Mouse (Mus musculus) kidney, adult 2 months (tissue): ENCODE results near the gene Wbp1. TPM values are rescaled to one million over a fixed set of nuclear protein-coding genes. Genes with fewer than 3 reads are reported as not detected.

ENCODE experiments used
- DNase-seq: peaks from one replicate; pipeline ENCODE4 v3.0.0; 2021
- H3K27ac ChIP-seq: fragments of 200-500 bp; 2 replicates; pipeline ENCODE4 v1.5.1; 2012; ENCODE audit warnings: low read depth, low read length, control low read depth, inconsistent platforms; ENCODE audit not compliant: insufficient read depth
- H3K27me3 ChIP-seq: fragments of 200-500 bp; replicated peaks from 2 replicates; pipeline ENCODE4 v1.6.1; 2012; ENCODE audit warnings: mild to moderate bottlenecking, moderate library complexity, low read length, inconsistent platforms; ENCODE audit not compliant: control insufficient read depth, insufficient read depth
- H3K36me3 ChIP-seq: fragments of 200-500 bp; 2 replicates; pipeline ENCODE4 v1.6.1; 2012; ENCODE audit warnings: mild to moderate bottlenecking, moderate library complexity, low read length, inconsistent platforms; ENCODE audit not compliant: control insufficient read depth, insufficient read depth
- H3K4me1 ChIP-seq: fragments of 200-500 bp; 2 replicates; pipeline ENCODE4 v1.6.1; 2011; ENCODE audit warnings: low read length; ENCODE audit not compliant: control insufficient read depth, insufficient read depth
- H3K4me3 ChIP-seq: fragments of 200-500 bp; 2 replicates; pipeline ENCODE4 v1.5.1; 2011; ENCODE audit warnings: mild to moderate bottlenecking, low read depth, low read length, control low read depth; ENCODE audit not compliant: insufficient read depth
- CTCF ChIP-seq: fragments of 200-500 bp; conservative IDR thresholded peaks from 2 replicates; pipeline ENCODE4 v1.5.1; 2011; ENCODE audit warnings: low read depth, mild to moderate bottlenecking, control low read depth, low read length, moderate library complexity, mixed read lengths; ENCODE audit not compliant: insufficient read depth, insufficient read length
- POLR2A ChIP-seq: fragments of 200-500 bp; IDR thresholded peaks from one replicate; pipeline ENCODE4 v1.6.1; 2011; ENCODE audit warnings: low read depth, low read length, control low read depth
- WGBS: fragments of 180-500 bp; shearing (Covaris S2); methylation state at CpG from one replicate; pipeline ENCODE4 v1.1.7; 2018; 5-methylcytosine and 5-hydroxymethylcytosine counted together
- polyA plus RNA-seq: library from polyadenylated mRNA; depleted of rRNA; stranded (reverse); fragments of >200 nt; gene quantifications from 2 replicates; pipeline ENCODE4 v1.2.3, GENCODE M21; 2012

Wbp1 gene
- polyA plus RNA-seq, 1 experiment: 203 TPM

DNA sequence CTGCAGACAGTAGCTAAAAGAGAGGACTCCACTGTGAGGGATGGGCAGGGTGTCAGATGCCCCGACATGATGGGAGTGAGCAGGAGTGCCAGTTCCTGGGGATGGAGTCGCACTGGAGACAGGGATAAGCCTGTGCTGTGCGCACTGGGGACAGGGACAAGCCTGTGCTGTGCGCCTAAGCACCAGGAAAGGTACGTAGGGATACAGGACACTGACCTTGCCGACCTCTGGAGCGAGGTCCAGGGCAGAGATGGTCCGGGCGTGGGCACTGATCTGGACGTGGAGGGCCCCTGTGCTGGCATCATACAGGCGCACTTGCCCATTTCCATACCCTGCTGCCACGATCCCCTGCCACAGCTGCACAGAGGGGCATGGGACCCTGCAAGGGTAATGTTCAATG lies 31.7 kb upstream of the Wbp1 start:
- 79% methylated on average over 12 of the region's 12 CpGs for WGBS

DNA sequence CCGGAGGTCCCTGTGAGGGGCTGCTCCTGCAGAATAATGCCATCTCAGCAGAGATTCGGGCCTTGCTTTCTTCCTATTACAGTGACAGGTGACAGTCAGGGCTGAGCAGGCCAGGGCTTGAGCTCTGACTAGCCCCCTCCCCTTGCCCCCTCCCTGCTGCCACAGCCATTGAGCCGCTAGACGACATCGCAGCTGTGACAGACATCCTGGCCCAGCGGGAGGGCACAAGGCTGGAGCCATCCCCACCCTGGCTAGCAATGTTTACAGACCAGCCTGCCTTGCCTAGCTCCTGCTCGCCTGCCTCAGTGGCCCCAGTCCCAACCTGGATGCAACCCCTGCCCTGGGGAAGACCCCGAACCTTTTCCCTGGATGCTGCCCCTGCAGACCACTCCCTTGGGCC lies 30.4 kb upstream of the Wbp1 start:
- H3K36me3 ChIP-seq: no peaks in the 10 kb centered on the region
- TF ChIP-seq CTCF (no peak), POLR2A (no peak)

More for the DNA sequence above, 31.7 kb upstream of the Wbp1 start:
- no peak for TF ChIP-seq POLR2A
- TF ChIP-seq CTCF: no peak
- H3K4me3 ChIP-seq: no peak overlapping the region
- H3K27me3 ChIP-seq: no peaks in the 10 kb centered on the region
- H3K36me3 ChIP-seq: no peaks in the 10 kb centered on the region
- no peaks in the 10 kb centered on the region for H3K4me1 ChIP-seq
- no peak for DNase-seq
- H3K27ac ChIP-seq: no peak overlapping the region

DNA sequence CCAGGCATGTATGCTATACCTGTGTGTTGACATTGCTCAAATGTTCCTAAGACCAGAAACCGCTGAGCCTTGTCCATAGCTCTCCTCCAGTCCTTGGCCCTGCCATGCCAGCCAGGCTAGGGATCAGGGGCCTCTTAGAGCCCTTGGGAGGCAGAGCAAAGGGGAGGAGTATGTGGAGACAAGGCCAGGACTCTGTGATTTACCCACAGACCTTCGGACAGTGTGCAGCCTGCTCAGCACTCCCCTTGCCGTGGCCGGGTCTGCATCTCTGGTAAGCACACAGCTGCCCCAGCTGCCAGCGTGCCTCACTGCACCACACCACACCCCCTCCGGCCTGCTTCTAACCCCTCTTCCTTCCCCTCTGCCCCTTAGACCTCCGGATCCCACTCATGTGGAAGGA lies 25.9 kb upstream of the Wbp1 start:
- H3K27me3 ChIP-seq: no peaks in the 10 kb centered on the region
- WGBS: 54% methylated on average over 7 of the region's 7 CpGs
- no peaks in the 10 kb centered on the region for H3K36me3 ChIP-seq
- TF ChIP-seq POLR2A (no peak), CTCF (no peak)
- no peak overlapping the region for H3K4me3 ChIP-seq
- no peak for DNase-seq
- H3K4me1 ChIP-seq: no peaks in the 10 kb centered on the region
- H3K27ac ChIP-seq: no peak overlapping the region

More for the DNA sequence above, 30.4 kb upstream of the Wbp1 start:
- Histone ChIP-seq H3K4me1 (no peaks in the 10 kb centered on the region), H3K27me3 (no peaks in the 10 kb centered on the region), H3K27ac (no peak overlapping the region), H3K4me3 (no peak overlapping the region)
- WGBS: 65% methylated on average over 8 of the region's 8 CpGs
- DNase-seq: no peak

DNA sequence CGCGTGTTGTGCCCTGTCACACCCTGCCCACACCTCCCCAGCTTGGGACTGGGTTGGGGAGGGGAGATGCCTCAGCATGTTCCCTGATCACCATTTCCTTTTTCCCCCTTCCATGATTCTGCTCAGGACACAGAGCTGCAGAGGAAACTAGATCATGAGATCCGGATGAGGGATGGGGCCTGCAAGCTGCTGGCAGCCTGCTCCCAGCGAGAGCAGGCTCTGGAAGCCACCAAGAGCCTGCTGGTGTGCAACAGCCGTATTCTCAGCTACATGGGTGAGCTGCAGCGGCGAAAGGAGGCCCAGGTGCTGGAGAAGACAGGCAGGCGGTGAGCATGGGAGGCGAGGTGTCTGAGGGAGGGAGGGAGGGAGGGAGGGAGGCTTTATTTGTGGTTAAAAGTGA lies 24.4 kb upstream of the Wbp1 start:
- H3K4me1 ChIP-seq: no peaks in the 10 kb centered on the region
- no peak for DNase-seq
- no peak for TF ChIP-seq CTCF
- TF ChIP-seq POLR2A: no peak
- 70% methylated on average over 9 of the region's 9 CpGs for WGBS
- H3K27ac ChIP-seq: no peak overlapping the region
- H3K4me3 ChIP-seq: no peak overlapping the region
- no peaks in the 10 kb centered on the region for H3K27me3 ChIP-seq
- H3K36me3 ChIP-seq: no peaks in the 10 kb centered on the region

DNA sequence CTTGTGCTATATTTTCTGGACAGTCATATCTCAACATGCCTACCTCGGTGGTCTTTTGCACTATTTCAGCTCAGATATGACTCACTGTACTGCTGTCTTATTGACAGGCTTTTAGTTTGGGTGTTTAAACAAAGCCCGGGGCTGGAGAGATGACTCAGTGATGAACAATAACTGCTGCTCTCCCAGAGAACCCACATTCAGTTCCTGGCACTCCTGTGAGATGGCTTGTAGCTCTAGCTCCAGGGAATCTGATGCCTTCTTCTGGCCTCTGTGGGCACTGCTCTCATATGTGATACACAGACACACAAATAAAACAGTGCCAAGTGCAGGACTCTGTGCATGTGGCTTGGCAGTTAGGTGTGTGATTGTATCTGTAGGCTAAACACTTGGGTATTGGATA lies 23.9 kb upstream of the Wbp1 start:
- no peak for DNase-seq
- H3K27me3 ChIP-seq: no peaks in the 10 kb centered on the region
- no peak overlapping the region for H3K27ac ChIP-seq
- no peak for TF ChIP-seq POLR2A
- no peak for TF ChIP-seq CTCF
- 67% methylated on average over 2 of the region's 2 CpGs for WGBS
- H3K4me1 ChIP-seq: no peaks in the 10 kb centered on the region
- no peak overlapping the region for H3K4me3 ChIP-seq
- no peaks in the 10 kb centered on the region for H3K36me3 ChIP-seq

DNA sequence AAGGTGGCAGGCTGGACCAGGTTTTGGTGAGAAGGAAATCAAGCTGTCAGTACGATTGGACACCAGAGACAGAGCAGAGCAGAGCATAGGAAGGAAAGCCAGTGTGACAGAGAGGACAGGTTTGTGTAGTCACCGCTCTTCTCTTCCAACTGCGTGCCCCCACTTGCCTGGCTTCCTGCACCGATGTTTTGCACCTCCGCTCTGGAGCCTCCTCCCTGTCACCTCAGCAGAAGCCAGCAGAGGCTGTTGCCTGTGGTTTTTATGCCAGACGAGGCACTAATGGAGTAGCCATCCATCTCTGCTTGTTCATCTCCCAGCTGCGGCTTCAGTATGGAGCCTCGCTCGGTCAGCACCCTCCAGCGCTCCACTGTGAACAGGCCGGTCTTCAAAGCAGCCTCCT lies 21.5 kb upstream of the Wbp1 start:
- Histone ChIP-seq H3K27me3 (no peaks in the 10 kb centered on the region), H3K27ac (no peak overlapping the region), H3K36me3 (no peaks in the 10 kb centered on the region), H3K4me1 (peaks cover 1% of the 10 kb centered on the region; the same call in 1 of the 2 replicates), H3K4me3 (no peak overlapping the region)
- no peak for DNase-seq
- TF ChIP-seq CTCF (no peak), POLR2A (no peak)
- 80% methylated on average over 11 of the region's 11 CpGs for WGBS

DNA sequence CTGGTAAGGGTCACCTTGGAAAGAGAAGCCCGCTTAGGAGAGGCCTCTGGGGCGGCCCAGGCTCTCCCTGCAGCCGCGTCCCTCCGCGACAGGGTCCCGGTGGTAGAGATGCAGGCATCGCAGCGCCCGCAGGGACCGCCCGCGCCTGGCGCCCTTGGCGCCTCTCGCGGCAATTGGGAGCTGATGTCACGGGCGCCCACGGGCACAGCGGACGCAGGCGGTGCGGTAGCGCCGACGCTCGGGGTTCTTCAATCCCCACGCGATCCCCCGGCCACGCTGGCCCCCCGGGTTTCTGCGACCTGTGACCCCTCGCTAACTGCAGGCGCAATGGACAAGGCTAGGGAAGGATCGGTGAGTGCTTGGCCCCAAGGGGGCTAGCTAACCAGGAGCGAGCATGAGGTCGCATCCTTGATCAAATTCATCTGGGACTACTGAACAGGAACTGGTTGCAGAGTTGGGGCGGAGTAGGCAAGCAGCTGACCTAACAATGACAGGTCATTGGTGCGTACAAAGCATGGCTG lies 20.9 kb upstream of the Wbp1 start:
- peak; percentile 38 for DNase-seq
- H3K27me3 ChIP-seq: no peaks in the 10 kb centered on the region
- peak overlapping the region; percentile 21; the same call in 1 of the 2 replicates for H3K4me3 ChIP-seq
- 0 out of 2 replicates have a peak overlapping the region, but pooled peaks have one; percentile 14 for H3K27ac ChIP-seq
- TF ChIP-seq POLR2A: no peak
- no peak for TF ChIP-seq CTCF
- WGBS: 31% methylated on average over 41 of the region's 41 CpGs
- peaks cover 4% of the 10 kb centered on the region; the same call in 1 of the 2 replicates for H3K4me1 ChIP-seq
- no peaks in the 10 kb centered on the region for H3K36me3 ChIP-seq

DNA sequence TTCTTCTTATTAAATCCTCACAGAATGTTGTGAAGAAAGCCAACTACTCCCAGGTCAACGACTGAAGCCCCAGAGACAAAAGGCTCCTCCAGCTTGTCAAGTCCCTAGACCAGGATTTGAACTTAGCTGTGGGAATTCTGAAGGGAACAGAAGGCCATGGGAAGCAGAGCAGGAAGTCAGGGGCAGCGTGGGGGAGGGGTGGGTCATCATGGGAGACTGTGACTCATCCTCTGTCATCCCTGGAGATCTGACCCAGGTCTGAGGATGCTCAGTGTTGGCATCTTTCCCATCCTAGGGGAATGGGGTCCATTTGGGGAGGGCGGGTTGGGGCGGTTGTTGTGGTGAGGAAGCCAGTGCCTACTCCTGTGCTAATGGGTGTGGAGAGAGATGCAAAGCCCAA lies 20.3 kb upstream of the Wbp1 start:
- Histone ChIP-seq H3K4me1 (peaks cover 4% of the 10 kb centered on the region; the same call in 1 of the 2 replicates), H3K27ac (no peak overlapping the region), H3K27me3 (no peaks in the 10 kb centered on the region), H3K36me3 (no peaks in the 10 kb centered on the region), H3K4me3 (no peak overlapping the region; the same call in 1 of the 2 replicates)
- TF ChIP-seq CTCF (no peak), POLR2A (no peak)
- no peak for DNase-seq
- 53% methylated on average over 4 of the region's 4 CpGs for WGBS
